Mouse (Mus musculus): ENCODE measurements around the gene Slc39a13.

DNA sequence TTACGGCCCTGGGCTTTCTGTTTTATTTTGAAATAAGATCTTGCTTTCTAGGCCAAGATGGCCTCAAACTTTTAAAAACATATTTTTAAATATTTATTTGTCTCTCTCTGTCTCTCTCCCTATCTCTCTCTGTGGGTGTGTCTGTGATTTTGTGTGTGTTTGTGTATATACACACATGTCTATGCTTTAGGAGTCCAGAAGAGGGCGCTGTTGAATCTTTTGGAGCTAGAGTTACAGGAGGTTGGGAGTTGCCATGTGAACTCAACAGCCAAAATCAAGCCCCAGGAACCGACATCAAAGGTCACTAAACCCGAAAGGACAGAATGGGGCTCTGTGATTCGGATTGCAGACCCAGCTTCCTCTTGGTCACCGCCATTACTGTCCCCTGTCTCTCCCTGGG lies 40.2 kb upstream of the Slc39a13 start:
- TF ChIP-seq CTCF (IDR thresholded peaks at IDR 0.05; ENCODE audit: low read depth, low read length) (no peak), POLR2A (IDR thresholded peaks at IDR 0.05; ENCODE audit: extremely low read depth, insufficient read depth, low read length) (no peak)
